Mouse (Mus musculus): Measurements from ENCODE around the gene Gm4133. TPM values are rescaled to one million over a fixed set of nuclear protein-coding genes. Genes with fewer than 3 reads are reported as not detected.
"Not testable (repeated sequence)": the region's sequence is repeated elsewhere in the genome, so short reads cannot be mapped to it uniquely, and the experiment has no call there.

Gene Gm4133
- polyA plus RNA-seq (2015; fragmentation: Nextera tagmentation; extraction: Ambion mirVana) = not detected in 2 replicates

- not testable (repeated sequence) for H3K36me3 ChIP-seq (ENCODE audit: control insufficient read depth, insufficient read depth, low read length); H3K9ac ChIP-seq (ENCODE audit: low read depth, low read length); H3K27me3 ChIP-seq (ENCODE audit: control insufficient read depth, insufficient read depth, low read depth, low read length); H3K4me2 ChIP-seq (ENCODE audit: low read length); ATAC-seq; H3K27ac ChIP-seq (ENCODE audit: low read length); H3K4me1 ChIP-seq (ENCODE audit: control insufficient read depth, insufficient read depth, low read length); H3K4me3 ChIP-seq (ENCODE audit: low read depth, low read length); H3K9me3 ChIP-seq (replicated peaks; ENCODE audit: control insufficient read depth, low read length, poor library complexity, severe bottlenecking)
- no CpG with 5 or more reads among the region's 2 CpGs for WGBS
Observed at GRCm38 (mm10) chr7:20333965-20334364, at the start of gene Gm4133. Gene Gm4133 (minus strand): TSS chr7:20334065.

GRCm38 (mm10) chr7:20375310-20375709 is 41.4 kb upstream of the Gm4133 start, which contains the start of gene Gm5728:
Gene Gm5728 (minus strand): TSS chr7:20375410.
- not testable (repeated sequence) for H3K27ac ChIP-seq (ENCODE audit: low read length); H3K36me3 ChIP-seq (ENCODE audit: control insufficient read depth, insufficient read depth, low read length); H3K9ac ChIP-seq (ENCODE audit: low read depth, low read length); H3K4me2 ChIP-seq (ENCODE audit: low read length); H3K4me3 ChIP-seq (ENCODE audit: low read depth, low read length); H3K27me3 ChIP-seq (ENCODE audit: control insufficient read depth, insufficient read depth, low read depth, low read length); H3K9me3 ChIP-seq (replicated peaks; ENCODE audit: control insufficient read depth, low read length, poor library complexity, severe bottlenecking); H3K4me1 ChIP-seq (ENCODE audit: control insufficient read depth, insufficient read depth, low read length); ATAC-seq
- no CpG with 5 or more reads among the region's 1 CpGs for WGBS

Other genes with a start within 250 kb of the Gm4133 start
- gene Vmn1r91, start 234.4 kb downstream of the Gm4133 start, polyA plus RNA-seq (2015; fragmentation: Nextera tagmentation; extraction: Ambion mirVana) = not detected in 2 replicates
- gene Gm16442, start 211.5 kb downstream of the Gm4133 start, polyA plus RNA-seq (2015; fragmentation: Nextera tagmentation; extraction: Ambion mirVana) = not detected in 2 replicates
- gene Vmn1r93, start 195.0 kb downstream of the Gm4133 start, polyA plus RNA-seq (2015; fragmentation: Nextera tagmentation; extraction: Ambion mirVana) = not detected in 2 replicates
- not detected in 2 replicates for gene Vmn1r94, start 165.7 kb downstream of the Gm4133 start, polyA plus RNA-seq (2015; fragmentation: Nextera tagmentation; extraction: Ambion mirVana)
- not detected in 2 replicates for gene Vmn1r95, start 140.4 kb downstream of the Gm4133 start, polyA plus RNA-seq (2015; fragmentation: Nextera tagmentation; extraction: Ambion mirVana)
- gene Gm6164, start 128.5 kb downstream of the Gm4133 start, polyA plus RNA-seq (2015; fragmentation: Nextera tagmentation; extraction: Ambion mirVana) = not detected in 2 replicates
- gene Gm4498, start 100.2 kb downstream of the Gm4133 start, polyA plus RNA-seq (2015; fragmentation: Nextera tagmentation; extraction: Ambion mirVana) = not detected in 2 replicates
- not detected in 2 replicates for gene Gm5890, start 71.2 kb downstream of the Gm4133 start, polyA plus RNA-seq (2015; fragmentation: Nextera tagmentation; extraction: Ambion mirVana)
- gene Gm5728, start 41.3 kb upstream of the Gm4133 start, polyA plus RNA-seq (2015; fragmentation: Nextera tagmentation; extraction: Ambion mirVana) = not detected in 2 replicates
- not detected in 2 replicates for gene Vmn1r100, start 83.9 kb upstream of the Gm4133 start, polyA plus RNA-seq (2015; fragmentation: Nextera tagmentation; extraction: Ambion mirVana)
- not detected in 2 replicates for gene Vmn1r101, start 108.5 kb upstream of the Gm4133 start, polyA plus RNA-seq (2015; fragmentation: Nextera tagmentation; extraction: Ambion mirVana)
- gene Gm10670, start 140.9 kb upstream of the Gm4133 start, polyA plus RNA-seq (2015; fragmentation: Nextera tagmentation; extraction: Ambion mirVana) = not detected in 2 replicates
- not detected in 2 replicates for gene Vmn1r103, start 176.5 kb upstream of the Gm4133 start, polyA plus RNA-seq (2015; fragmentation: Nextera tagmentation; extraction: Ambion mirVana)
- gene Vmn1r104, start 199.8 kb upstream of the Gm4133 start, polyA plus RNA-seq (2015; fragmentation: Nextera tagmentation; extraction: Ambion mirVana) = not detected in 2 replicates
- not detected in 2 replicates for gene Gm5726, start 211.7 kb upstream of the Gm4133 start, polyA plus RNA-seq (2015; fragmentation: Nextera tagmentation; extraction: Ambion mirVana)
- gene Gm4141, start 242.2 kb upstream of the Gm4133 start, polyA plus RNA-seq (2015; fragmentation: Nextera tagmentation; extraction: Ambion mirVana) = not detected in 2 replicates

Data from midbrain, embryonic 16.5 days (tissue).